Mouse (Mus musculus) MN1 (cell line): ENCODE results near the gene Rnh1.

Experiments
- DNase-seq: peaks from one replicate; pipeline ENCODE4 v3.0.0-alpha.2; 2016; ENCODE audit warnings: low spot score

Gene Rnh1

DNA sequence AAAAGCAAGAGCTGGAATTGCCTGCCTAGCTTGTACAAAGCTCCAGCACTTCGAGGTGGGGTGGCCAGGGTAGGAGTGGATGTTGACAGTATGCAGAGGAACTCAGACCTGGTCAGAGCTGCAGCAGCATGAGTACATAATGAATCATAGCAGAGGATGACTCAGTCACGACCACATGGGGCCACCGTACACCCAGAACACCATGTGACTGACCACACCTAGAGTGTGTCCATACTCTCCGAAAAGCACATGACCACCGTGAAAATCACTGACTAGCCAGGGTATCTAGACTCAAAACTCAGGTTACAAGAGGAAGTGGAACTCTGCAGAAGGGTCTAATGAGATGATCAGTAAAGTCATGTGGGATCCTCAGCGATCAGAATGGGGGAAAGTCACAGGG, 7.8 kb downstream of the Rnh1 start:
- peak; percentile 70 for DNase-seq

DNA sequence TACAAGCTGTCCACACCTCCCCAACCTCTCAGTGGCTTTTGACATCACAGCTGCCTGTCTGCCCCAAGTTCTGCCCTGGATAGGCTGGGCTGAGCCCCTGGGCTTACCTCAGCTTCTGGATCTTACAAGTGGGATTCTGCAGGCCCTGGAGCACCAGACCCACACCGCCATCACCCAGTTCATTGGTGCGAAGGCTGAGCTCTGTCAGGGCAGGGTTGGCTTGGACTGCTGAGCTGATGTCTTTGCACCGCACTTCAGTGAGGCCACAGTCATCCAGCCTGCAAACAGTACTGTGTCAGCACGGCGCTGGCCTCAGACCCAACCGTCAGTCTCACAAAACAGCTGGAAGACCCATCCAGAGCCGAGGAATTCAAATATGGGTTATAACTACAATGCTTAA, 8.3 kb downstream of the Rnh1 start:
- no peak for DNase-seq

DNA sequence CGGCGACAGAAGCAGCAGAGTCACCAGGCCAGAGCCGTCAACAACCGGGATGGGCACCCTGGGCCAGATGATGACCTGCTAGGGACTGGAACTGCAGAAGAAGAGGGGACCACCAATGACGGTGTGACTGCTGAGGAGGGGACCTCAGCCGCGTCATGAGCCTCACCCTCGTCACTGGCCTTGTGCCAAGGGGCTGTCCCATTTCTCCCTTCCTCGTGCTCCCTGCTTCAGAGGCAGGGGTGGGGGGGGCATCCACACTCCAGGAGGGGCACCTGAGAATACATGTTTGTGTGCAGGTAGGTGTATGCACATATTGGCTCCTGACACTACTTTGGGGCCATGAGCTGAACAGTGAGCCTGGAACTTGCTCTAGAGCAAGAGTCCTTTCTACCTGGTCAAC, 17.3 kb downstream of the Rnh1 start:
- DNase-seq: no peak

DNA sequence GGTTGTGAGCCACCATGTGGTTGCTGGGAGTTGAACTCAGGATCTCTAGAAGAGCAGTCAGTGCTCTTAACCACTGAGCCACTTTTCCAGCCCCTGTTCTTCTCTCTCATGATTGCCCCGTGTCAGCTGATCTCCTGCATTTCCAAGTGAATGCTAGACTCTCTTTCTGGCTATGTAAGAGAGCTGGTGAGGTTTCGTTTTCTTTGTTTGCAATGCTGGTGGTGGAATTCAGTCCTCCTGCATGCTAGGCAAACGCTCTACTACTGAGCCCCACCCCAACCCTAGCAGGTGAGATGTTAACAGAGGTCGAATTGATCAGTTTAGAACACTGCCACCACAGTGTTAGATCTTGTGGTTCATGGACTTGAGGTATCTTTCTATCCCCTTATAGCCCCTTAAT, 24.0 kb downstream of the Rnh1 start:
- DNase-seq: no peak

GRCm38 (mm10) chr7:141147044-141147443, 25.6 kb downstream of the Rnh1 start:
- DNase-seq: no peak

DNA sequence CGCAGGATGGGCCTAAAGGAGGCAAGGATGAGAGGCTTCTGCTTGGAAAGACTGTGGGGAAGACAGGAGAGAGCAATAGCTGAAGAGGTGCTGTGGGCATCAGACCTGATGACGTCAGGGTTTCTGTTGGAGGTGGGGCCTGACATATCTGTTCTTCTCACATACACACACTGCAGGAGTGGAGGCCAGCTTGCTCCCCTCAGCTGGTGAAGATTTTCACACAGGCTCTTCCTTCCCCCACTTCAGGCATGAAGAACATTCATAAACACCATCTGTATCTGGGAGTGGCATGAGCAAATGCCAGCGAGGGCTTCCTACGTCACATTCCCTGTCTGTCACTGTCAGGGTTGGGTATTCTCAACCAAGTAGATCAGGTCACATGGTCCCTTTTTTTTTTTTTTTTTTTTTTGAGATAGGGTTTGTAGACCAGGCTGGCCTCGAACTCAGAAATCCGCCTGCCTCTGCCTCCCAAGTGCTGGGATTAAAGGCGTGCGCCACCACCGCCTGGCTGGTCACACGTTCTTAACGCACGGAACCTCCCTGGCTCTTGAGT, 26.5 kb downstream of the Rnh1 start:
- no peak for DNase-seq

DNA sequence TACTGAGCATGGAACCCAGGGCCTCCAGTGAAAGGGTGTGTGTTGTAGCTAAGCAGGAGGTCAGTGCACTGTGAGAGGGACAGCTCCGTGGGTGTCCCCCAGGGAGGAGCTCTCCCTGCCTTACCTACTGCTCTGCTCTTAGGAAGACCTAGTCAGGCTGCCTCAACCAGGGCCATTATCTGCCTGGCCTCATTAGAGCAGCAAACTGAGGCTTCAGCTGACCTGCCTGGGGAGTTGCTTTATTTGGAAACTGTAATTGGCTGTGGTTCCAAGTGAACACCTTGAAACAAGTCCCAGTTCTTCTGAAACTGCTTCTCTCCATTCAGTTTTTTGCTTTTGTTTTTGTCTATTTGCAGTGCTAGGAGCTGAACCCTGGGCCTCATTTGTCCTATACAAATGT, 27.3 kb downstream of the Rnh1 start:
- no peak for DNase-seq

DNA sequence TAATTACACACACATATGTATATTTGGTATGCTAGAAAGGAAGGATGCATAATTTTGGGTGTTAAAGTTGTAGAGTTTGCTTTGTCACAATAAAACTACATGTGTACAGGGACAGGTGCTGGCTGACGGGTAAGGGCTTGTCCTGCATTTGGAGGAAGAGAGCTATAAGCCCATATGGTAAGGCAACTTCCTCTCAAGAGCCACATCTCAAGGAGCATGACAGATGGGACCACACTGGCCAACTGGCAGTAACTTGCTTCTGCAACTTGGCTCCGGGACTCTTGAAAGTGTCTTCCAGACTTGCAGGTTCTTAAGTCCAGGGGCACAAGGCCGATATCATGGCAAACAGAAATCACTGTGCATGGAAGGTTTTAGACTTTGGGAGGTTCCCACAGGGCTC, 28.0 kb downstream of the Rnh1 start:
- no peak for DNase-seq

DNA sequence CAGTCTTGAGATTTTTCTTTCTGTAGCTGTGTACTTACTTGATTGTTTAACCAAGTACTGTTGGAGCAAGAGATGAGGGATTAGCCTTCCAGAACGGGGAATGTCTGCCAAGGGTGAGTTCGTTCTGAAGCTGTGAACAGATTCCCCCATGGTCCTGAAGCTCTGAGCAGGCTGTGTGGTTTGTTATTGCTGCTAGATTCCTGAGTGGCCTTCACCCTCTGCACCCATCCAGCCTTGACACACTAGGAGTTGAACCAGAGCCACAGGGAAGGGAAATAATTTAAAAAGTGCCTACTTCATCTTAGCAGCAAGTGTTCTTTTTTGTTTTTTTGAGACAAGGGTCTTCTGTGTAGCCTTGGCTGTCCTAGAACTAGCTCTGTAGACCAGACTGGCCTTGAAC, 28.8 kb downstream of the Rnh1 start:
- no peak for DNase-seq

GRCm38 (mm10) chr7:141143112-141143511, 29.5 kb downstream of the Rnh1 start:
- DNase-seq: no peak

- no peak for DNase-seq
Measured at GRCm38 (mm10) chr7:141141326-141141725, 31.3 kb downstream of the Rnh1 start.

GRCm38 (mm10) chr7:141131904-141132755, 40.5 kb downstream of the Rnh1 start:
- no peak for DNase-seq

GRCm38 (mm10) chr7:141131024-141131820, 41.4 kb downstream of the Rnh1 start:
- DNase-seq: peak; percentile 88

- DNase-seq: no peak
Measured at GRCm38 (mm10) chr7:141123517-141123856, 49.2 kb downstream of the Rnh1 start.

DNA sequence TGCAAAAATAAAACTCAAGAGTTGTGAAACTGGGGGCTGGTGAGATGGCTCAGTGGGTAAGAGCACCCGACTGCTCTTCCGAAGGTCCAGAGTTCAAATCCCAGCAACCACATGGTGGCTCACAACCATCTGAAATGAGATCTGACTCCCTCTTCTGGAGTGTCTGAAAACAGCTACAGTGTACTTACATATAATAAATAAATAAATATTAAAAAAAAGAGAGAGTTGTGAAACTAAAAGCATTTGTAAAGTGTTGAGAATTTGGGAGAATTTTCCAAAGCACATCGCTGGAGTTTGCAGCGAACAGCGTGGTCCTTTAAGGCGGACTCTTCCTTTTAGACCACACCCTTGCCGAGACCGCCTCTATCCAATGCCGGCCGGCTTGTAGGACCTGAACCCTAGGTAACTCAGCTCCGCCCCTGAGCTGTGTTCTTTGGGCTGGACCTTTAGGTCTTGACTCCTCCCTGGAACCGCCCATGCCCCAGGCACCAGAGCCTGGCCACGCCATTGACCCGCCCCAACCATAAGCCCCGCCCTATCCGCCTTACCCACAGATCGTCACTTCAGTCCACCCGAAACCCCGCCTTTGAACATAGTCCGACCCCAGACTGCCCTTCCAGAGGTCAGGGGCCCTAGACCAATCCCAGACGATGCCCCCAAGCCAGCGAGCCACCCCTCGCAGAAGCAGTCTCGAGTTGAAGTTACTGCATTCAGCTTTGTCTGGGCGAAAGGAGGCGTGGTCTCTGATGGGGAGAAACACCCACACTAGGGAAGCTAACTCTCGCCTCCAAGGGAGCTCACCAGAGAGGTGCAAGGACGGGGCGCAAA, 49.8 kb downstream of the Rnh1 start:
- peak; percentile 96 for DNase-seq

DNA sequence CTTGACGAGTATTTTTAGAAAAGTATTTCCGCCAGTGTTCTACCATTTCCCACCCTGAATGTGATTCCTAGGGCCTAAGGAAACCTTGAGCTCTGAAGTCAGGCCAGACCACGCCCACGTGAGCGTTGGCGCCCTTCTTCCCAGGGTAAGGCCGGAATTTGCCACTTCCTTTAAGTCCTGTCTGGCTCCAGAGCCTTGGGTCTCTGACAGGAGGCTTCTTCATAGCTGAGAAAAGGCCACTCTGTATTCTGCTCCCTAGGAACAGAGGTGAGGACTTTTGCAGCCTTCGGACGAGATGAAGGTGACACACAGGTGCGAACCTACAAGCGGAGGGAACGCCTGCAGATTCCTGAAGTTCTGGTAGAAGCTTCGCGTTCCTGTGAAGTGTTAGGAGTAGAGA, 50.4 kb downstream of the Rnh1 start, which contains the start of gene Ptdss2:
Ptdss2 (plus strand) TSS at position 138 of the 400 bp plus-strand sequence.
- DNase-seq: no peak

DNA sequence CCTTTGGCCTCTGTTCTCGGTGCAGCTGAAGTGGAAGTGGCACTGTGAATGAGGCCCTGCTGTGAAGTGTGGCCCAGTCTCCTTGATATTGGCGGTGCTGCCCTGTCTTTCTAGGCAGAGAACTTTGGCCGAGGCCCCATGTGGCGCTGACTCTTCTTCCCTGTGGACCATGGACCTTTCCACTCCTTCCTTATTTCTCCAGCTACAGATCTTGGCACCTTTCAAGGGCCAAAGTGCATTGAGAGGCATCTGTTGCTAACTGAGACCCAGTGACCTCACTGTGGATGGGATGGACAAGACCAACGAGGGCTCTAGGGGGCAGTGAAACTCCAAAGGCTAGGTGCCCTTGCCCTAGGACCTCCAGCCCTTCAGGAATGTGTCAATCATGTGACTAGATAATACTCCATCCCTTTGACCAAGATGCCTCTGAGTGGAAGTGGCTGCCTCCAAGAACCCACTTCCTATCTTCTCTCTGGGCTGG, 51.6 kb downstream of the Rnh1 start:
- no peak for DNase-seq

GRCm38 (mm10) chr7:141120605-141121004, 52.1 kb downstream of the Rnh1 start:
- DNase-seq: no peak

- DNase-seq: no peak
Measured at GRCm38 (mm10) chr7:141119487-141119886, 53.2 kb downstream of the Rnh1 start.

GRCm38 (mm10) chr7:141117636-141118035, 55.0 kb downstream of the Rnh1 start, which contains the start of gene Ano9:
Gene Ano9 (minus strand): TSS chr7:141117806.
- no peak for DNase-seq

GRCm38 (mm10) chr7:141115874-141116273, 56.8 kb downstream of the Rnh1 start:
- no peak for DNase-seq
